Mouse (Mus musculus): Measurements from ENCODE around the gene Zfp568.

Gene Zfp568

GRCm38 (mm10) chr7:30050882-30051548 is 67.3 kb downstream of the Zfp568 start, which contains the start of gene Zfp14:
TSS of gene Zfp14 (minus strand) at chr7:30051380.
- DNase-seq (ENCODE audit: low read depth, low spot score): peak; percentile 67

GRCm38 (mm10) chr7:30053591-30053990 is 69.8 kb downstream of the Zfp568 start:
- no peak for DNase-seq (ENCODE audit: low read depth, low spot score)

GRCm38 (mm10) chr7:30060341-30060740 is 76.6 kb downstream of the Zfp568 start:
- no peak for DNase-seq (ENCODE audit: low read depth, low spot score)

GRCm38 (mm10) chr7:30062478-30062877 is 78.7 kb downstream of the Zfp568 start:
- peak; percentile 49 for DNase-seq (ENCODE audit: low read depth, low spot score)

GRCm38 (mm10) chr7:30064622-30065021 is 80.9 kb downstream of the Zfp568 start:
- no peak for DNase-seq (ENCODE audit: low read depth, low spot score)

- peak; percentile 82 for DNase-seq (ENCODE audit: low read depth, low spot score)
Measured at GRCm38 (mm10) chr7:30072146-30073028, 88.6 kb downstream of the Zfp568 start, which contains the start of gene Zfp82. TSS of gene Zfp82 (minus strand) at chr7:30072900.
